Mouse (Mus musculus) lung, adult 18-20 months (tissue): ENCODE measurements around the gene Vmn2r18.
A peak's percentile ranks its signal among the peaks of the same experiment; 100 is the strongest.

ENCODE experiments used
- DNase-seq, 2 experiments: peaks; one replicate each; pipeline ENCODE4 v3.0.0; 2022; ENCODE audit warnings: mixed read lengths in 2 of 2

The Vmn2r18 gene

DNA sequence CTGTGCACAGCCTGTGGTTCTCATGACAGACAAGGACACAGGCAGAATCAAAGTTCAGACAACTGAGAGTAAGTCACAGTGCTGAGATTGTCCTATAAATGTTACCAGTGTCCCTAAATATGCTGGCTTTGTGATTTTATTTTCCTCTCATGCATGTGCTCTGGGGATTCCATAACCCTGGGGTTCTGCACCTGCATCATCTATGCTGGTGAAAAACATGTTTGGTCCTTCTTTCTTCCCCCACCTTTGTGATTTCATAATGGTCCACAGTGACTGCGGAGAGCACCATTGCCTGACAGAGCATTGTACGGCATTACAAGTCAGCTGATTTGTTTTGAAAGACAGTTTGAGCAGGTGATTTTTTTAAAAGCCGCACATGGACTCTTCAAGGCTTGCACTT lies at the start of gene Vmn2r18:
Gene Vmn2r18, minus strand, starts transcription at position 101 of the 400 bp plus-strand sequence.
- no peak for DNase-seq

DNA sequence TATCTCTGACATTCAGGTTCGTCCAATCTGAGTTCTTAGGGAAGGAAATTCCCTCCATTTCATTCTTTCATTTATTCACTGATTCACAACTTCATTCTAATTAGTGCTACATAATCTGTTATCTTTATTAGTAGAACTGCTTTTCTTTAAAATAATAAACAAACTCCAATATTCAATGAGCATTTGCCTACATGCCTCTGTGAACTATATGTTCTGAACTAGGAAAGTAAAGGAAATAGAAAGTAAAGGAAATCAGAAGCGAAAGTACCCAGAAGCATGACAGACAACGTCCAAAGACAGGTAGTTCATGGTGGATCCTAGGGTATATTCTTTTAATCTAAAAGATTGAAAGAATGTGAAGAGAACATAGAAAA lies 45.6 kb upstream of the Vmn2r18 start:
- DNase-seq = no peak

DNA sequence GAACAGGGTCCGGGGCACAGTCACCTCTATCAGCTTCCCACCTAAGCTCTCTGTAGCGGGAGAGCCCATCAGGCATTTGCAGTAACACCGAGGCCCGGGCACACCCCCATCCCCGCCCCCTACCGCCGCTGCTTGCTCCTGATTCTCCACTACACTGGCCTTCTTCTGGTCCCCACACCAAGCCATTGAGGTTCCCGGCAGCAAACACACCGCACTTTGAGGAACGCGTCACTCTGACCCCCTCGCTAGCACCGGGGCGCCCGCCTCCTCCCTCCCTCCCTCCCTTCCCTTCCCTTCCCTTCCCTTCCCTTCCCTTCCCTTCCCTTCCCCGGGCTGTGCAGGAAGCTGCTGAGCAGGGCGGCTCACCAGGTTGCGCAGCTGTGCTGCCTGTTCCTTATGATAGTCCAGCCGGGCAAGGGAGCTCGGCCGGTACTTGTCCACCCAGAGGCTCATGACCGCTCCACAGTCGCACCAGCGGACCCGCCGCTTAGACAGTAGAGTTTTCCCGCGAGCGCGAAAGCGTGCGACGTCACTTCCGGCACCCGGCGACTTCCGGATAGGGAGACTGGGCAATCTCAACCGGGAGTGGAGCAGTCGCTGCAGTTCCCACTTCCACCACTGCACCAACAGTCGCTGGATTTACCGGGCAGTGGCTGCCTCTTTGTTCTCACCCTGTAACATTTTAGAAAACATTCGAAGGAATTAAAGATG lies 45.0 kb upstream of the Vmn2r18 start, which contains the start of gene Rfc3:
Gene Rfc3, minus strand, starts transcription at position 543 of the 711 bp plus-strand sequence.
- peak; percentile 94 to 96 for DNase-seq

DNA sequence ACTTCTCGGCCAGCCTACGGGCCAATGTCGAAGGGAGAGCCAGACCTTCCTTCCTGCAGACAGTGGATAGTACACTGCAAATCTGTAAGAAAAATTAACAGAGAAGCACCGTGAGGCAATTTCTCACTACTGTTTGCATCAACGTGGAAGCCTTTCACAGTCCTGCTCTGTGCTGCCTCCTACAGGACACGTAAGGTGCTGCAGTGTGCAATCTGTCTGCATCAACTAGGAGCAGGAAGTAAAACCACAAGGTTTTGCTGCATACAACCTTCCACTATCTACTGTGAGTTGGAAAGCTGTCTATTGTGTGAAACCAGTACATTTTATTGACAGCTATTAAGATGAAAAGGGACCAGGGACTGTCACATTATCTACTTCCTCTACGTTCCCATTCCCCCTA lies 39.0 kb upstream of the Vmn2r18 start:
- no peak for DNase-seq

DNA sequence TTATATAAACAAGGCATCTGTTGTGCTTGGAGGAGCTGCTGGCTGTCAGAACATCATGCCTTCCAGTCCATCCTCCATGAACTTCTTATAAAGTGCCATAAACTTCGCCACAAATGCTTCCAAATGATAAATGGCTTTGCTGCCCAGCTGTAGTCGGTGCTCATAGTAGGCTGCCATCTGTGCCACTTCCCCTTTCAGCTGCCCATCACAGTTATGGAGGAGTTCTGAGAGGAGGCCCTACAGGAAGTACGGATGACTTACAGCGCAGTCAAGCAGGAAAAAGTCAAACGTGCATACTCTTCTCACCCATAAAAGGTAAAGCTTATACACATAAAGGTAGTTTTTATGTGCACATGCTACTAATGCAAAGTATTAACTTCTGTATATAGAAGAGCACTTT lies 37.0 kb upstream of the Vmn2r18 start:
- no peak for DNase-seq

DNA sequence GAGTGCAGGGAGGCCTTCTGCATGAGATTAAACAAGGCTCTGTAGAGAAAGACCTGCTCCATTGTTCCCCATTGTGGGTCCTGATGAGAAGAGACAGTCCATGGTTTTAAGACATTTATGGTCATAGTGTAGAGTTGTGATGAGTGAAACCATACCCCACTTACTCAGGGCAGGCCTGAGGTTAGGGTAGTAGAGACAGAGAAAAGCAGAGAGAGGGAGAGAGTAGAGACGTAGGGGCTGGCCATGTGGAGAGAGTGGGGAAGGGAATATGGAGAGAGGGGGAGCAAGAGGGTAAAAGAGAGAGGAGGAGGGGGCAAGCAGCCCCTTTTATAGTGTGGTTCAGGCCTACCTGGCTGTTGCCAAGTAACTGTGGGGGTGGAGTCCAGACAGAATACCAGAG lies 36.3 kb upstream of the Vmn2r18 start:
- DNase-seq = no peak

DNA sequence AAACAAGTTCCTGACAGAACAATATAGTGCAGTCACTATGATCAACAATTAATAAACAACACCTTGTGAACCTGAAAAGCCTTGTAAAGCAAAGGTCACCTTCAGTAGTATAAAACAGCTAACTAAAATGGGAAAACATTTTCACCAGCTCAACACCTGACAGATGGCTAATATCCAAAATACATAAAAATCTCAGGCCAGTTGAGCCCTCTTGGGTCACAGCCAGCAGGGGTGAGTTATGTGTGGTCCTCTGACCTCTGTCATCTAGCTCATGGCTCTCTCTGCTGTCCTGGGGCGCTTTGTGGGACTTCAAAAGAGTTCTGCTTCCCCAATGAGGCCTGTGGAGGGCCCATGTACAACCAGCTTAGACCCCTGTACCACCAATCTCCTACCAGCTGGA lies 4.1 kb downstream of the Vmn2r18 start:
- no peak for DNase-seq
